Mouse (Mus musculus) MEL (cell line): ENCODE results near the gene Eri2.

Source experiments
- CTCF ChIP-seq, 3 experiments: IDR thresholded peaks in 2 of 3; conservative IDR thresholded peaks in 1 of 3; 2 replicates each; pipeline ENCODE4 v1.5.1; 2011 to 2012; ENCODE audit warnings: low read length in 3 of 3, low read depth in 2 of 3, mild to moderate bottlenecking in 2 of 3, improper control_type of control experiment in 1 of 3, inconsistent platforms in 1 of 3, mixed read lengths in 1 of 3, moderate library complexity in 1 of 3; ENCODE audit not compliant: control insufficient read depth in 1 of 3, insufficient read depth in 1 of 3, poor library complexity in 1 of 3, severe bottlenecking in 1 of 3
- POLR2A ChIP-seq, 2 experiments: IDR thresholded peaks; 2 replicates each; pipeline ENCODE4 v1.6.1; 2011 to 2012; ENCODE audit warnings: low read length in 2 of 2, mild to moderate bottlenecking in 2 of 2, control low read depth in 1 of 2, improper control_type of control experiment in 1 of 2, low read depth in 1 of 2, moderate library complexity in 1 of 2; ENCODE audit not compliant: control insufficient read depth in 1 of 2, insufficient read depth in 1 of 2, poor library complexity in 1 of 2
- TBP ChIP-seq: IDR thresholded peaks from 2 replicates; pipeline ENCODE4 v1.8.0; 2011; ENCODE audit warnings: low read depth, low read length, improper control_type of control experiment
- ZC3H11A ChIP-seq: IDR thresholded peaks from 2 replicates; pipeline ENCODE4 v1.6.1; 2012; ENCODE audit warnings: low read depth, mild to moderate bottlenecking, inconsistent platforms, low read length, improper control_type of control experiment

DNA sequence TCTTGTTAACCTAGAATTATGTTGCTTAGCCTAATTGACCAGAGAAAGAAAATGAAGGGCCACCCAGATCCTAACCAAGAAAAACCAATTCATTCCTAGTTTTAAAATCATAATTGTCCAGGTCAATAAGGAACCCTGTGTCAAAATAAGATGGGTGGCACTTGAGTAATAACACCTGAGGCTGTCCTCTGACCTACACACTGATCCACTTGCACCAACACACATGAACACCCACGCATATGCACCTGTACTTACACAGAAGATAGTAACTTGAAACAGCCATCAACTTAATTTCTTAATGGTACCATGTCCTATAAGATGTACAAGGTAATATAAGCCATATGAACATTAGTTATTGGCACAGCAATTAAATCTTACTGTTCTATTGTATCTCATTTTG is 40.2 kb downstream of the Eri2 start:
- TF ChIP-seq CTCF (IDR thresholded peaks at IDR 0.05 in 2 of 3, conservative IDR thresholded peaks at IDR 0.05 in 1 of 3; ENCODE audit: control insufficient read depth in 1 of 3, insufficient read depth in 1 of 3, low read depth in 2 of 3, low read length in 3 of 3, poor library complexity in 1 of 3, severe bottlenecking in 1 of 3): no peak
- no peak for TF ChIP-seq POLR2A (IDR thresholded peaks at IDR 0.05; ENCODE audit: control insufficient read depth in 1 of 2, insufficient read depth in 1 of 2, low read depth in 1 of 2, low read length in 2 of 2, poor library complexity in 1 of 2)
- no peak for TF ChIP-seq TBP
- TF ChIP-seq ZC3H11A: no peak
